Mouse (Mus musculus): ENCODE measurements around the gene Gata5. TPM values are rescaled to one million over a fixed set of nuclear protein-coding genes. Genes with fewer than 3 reads are reported as not detected.
A peak's percentile ranks its signal among the peaks of the same experiment; 100 is the strongest.

The Gata5 gene
- polyA plus RNA-seq, 2 experiments = 0.22 to 0.27 TPM

GRCm38 (mm10) chr2:180363434-180363720, 28.9 kb upstream of the Gata5 start:
- WGBS (ENCODE audit: insufficient replicate concordance) = 46% methylated on average over 3 of the region's 3 CpGs
- TF ChIP-seq CTCF (IDR thresholded peaks at IDR 0.05; ENCODE audit: low read depth) = no peak
- no peak for TF ChIP-seq EP300 (IDR thresholded peaks at IDR 0.05; ENCODE audit: low read depth)

GRCm38 (mm10) chr2:180362585-180363433, 28.3 kb upstream of the Gata5 start:
- ATAC-seq (ENCODE audit: insufficient read depth) (no peak), DNase-seq (ENCODE audit: low read depth in 3 of 3, low spot score in 3 of 3) (no peak)
- H3K9ac ChIP-seq (replicated peaks) = no peak overlapping the region
- no peak overlapping the region for H3K4me2 ChIP-seq (ENCODE audit: low read depth)
- no peaks in the 10 kb centered on the region for H3K4me1 ChIP-seq (replicated peaks; ENCODE audit: control insufficient read depth in 2 of 2, insufficient read depth in 2 of 2, low read length in 1 of 2)
- no peaks in the 10 kb centered on the region for H3K27me3 ChIP-seq (ENCODE audit: control insufficient read depth, insufficient read depth, low read length)
- H3K4me3 ChIP-seq (ENCODE audit: insufficient read depth in 1 of 2, low read depth in 2 of 2, low read length in 2 of 2) = no peak overlapping the region
- no peak for TF ChIP-seq CTCF (IDR thresholded peaks at IDR 0.05; ENCODE audit: low read depth)
- no peak for TF ChIP-seq EP300 (IDR thresholded peaks at IDR 0.05; ENCODE audit: low read depth)
- H3K36me3 ChIP-seq (replicated peaks; ENCODE audit: control insufficient read depth, insufficient read depth, low read depth) = no peaks in the 10 kb centered on the region
- WGBS (ENCODE audit: insufficient replicate concordance) = 49% methylated on average over 7 of the region's 7 CpGs
- no peak overlapping the region for H3K27ac ChIP-seq
- H3K9me3 ChIP-seq (ENCODE audit: control insufficient read depth, low read length) = no peaks in the 10 kb centered on the region

More at GRCm38 (mm10) chr2:180363434-180363720, 28.9 kb upstream of the Gata5 start:
- Histone ChIP-seq H3K27ac (no peak overlapping the region), H3K36me3 (replicated peaks; ENCODE audit: control insufficient read depth, insufficient read depth, low read depth) (no peaks in the 10 kb centered on the region), H3K4me2 (ENCODE audit: low read depth) (no peak overlapping the region), H3K27me3 (ENCODE audit: control insufficient read depth, insufficient read depth, low read length) (no peaks in the 10 kb centered on the region), H3K9ac (replicated peaks) (no peak overlapping the region), H3K9me3 (ENCODE audit: control insufficient read depth, low read length) (no peaks in the 10 kb centered on the region), H3K4me3 (ENCODE audit: insufficient read depth in 1 of 2, low read depth in 2 of 2, low read length in 2 of 2) (no peak overlapping the region), H3K4me1 (replicated peaks; ENCODE audit: control insufficient read depth in 2 of 2, insufficient read depth in 2 of 2, low read length in 1 of 2) (no peaks in the 10 kb centered on the region)
- DNase-seq (ENCODE audit: low read depth in 3 of 3, low spot score in 3 of 3) = no peak
- no peak for ATAC-seq (ENCODE audit: insufficient read depth)

- ATAC-seq (ENCODE audit: insufficient read depth) = no peak
- DNase-seq (ENCODE audit: low read depth in 3 of 3, low spot score in 3 of 3) = no peak
- 3% methylated on average over 4 of the region's 4 CpGs for WGBS (ENCODE audit: insufficient replicate concordance)
Measured at GRCm38 (mm10) chr2:180359062-180359461, 24.6 kb upstream of the Gata5 start.

GRCm38 (mm10) chr2:180353338-180353737, 18.8 kb upstream of the Gata5 start:
- Histone ChIP-seq H3K36me3 (replicated peaks; ENCODE audit: control insufficient read depth, insufficient read depth, low read depth) (no peaks in the 10 kb centered on the region), H3K4me2 (ENCODE audit: low read depth) (no peak overlapping the region), H3K27ac (no peak overlapping the region), H3K9me3 (ENCODE audit: control insufficient read depth, low read length) (no peaks in the 10 kb centered on the region), H3K27me3 (ENCODE audit: control insufficient read depth, insufficient read depth, low read length) (no peaks in the 10 kb centered on the region), H3K4me1 (replicated peaks; ENCODE audit: control insufficient read depth in 2 of 2, insufficient read depth in 2 of 2, low read length in 1 of 2) (no peaks in the 10 kb centered on the region), H3K4me3 (ENCODE audit: insufficient read depth in 1 of 2, low read depth in 2 of 2, low read length in 2 of 2) (no peak overlapping the region), H3K9ac (replicated peaks) (no peak overlapping the region)
- no peak for ATAC-seq (ENCODE audit: insufficient read depth)
- peak in 1 of 3 experiments; percentile 4 for DNase-seq (ENCODE audit: low read depth in 3 of 3, low spot score in 3 of 3)
- WGBS (ENCODE audit: insufficient replicate concordance) = 53% methylated on average over 20 of the region's 20 CpGs
- TF ChIP-seq CTCF (IDR thresholded peaks at IDR 0.05; ENCODE audit: low read depth) = peak; percentile 90
- no peak for TF ChIP-seq EP300 (IDR thresholded peaks at IDR 0.05; ENCODE audit: low read depth)

More at GRCm38 (mm10) chr2:180359062-180359461, 24.6 kb upstream of the Gata5 start:
- H3K9ac ChIP-seq (replicated peaks) = no peak overlapping the region
- no peak overlapping the region for H3K4me3 ChIP-seq (ENCODE audit: insufficient read depth in 1 of 2, low read depth in 2 of 2, low read length in 2 of 2)
- H3K27ac ChIP-seq = no peak overlapping the region
- H3K4me1 ChIP-seq (replicated peaks; ENCODE audit: control insufficient read depth in 2 of 2, insufficient read depth in 2 of 2, low read length in 1 of 2) = no peaks in the 10 kb centered on the region
- no peak for TF ChIP-seq EP300 (IDR thresholded peaks at IDR 0.05; ENCODE audit: low read depth)
- TF ChIP-seq CTCF (IDR thresholded peaks at IDR 0.05; ENCODE audit: low read depth) = peak; percentile 19; the same call in 1 of the 2 replicates
- no peaks in the 10 kb centered on the region for H3K36me3 ChIP-seq (replicated peaks; ENCODE audit: control insufficient read depth, insufficient read depth, low read depth)
- no peaks in the 10 kb centered on the region for H3K9me3 ChIP-seq (ENCODE audit: control insufficient read depth, low read length)
- no peaks in the 10 kb centered on the region for H3K27me3 ChIP-seq (ENCODE audit: control insufficient read depth, insufficient read depth, low read length)
- H3K4me2 ChIP-seq (ENCODE audit: low read depth) = no peak overlapping the region

GRCm38 (mm10) chr2:180350700-180351099, 16.2 kb upstream of the Gata5 start:
- H3K27me3 ChIP-seq (ENCODE audit: control insufficient read depth, insufficient read depth, low read length) = no peaks in the 10 kb centered on the region
- H3K4me1 ChIP-seq (replicated peaks; ENCODE audit: control insufficient read depth in 2 of 2, insufficient read depth in 2 of 2, low read length in 1 of 2) = no peaks in the 10 kb centered on the region
- H3K4me3 ChIP-seq (ENCODE audit: insufficient read depth in 1 of 2, low read depth in 2 of 2, low read length in 2 of 2) = no peak overlapping the region
- H3K27ac ChIP-seq = no peak overlapping the region
- H3K9me3 ChIP-seq (ENCODE audit: control insufficient read depth, low read length) = no peaks in the 10 kb centered on the region
- 45% methylated on average over 2 of the region's 2 CpGs for WGBS (ENCODE audit: insufficient replicate concordance)
- H3K36me3 ChIP-seq (replicated peaks; ENCODE audit: control insufficient read depth, insufficient read depth, low read depth) = no peaks in the 10 kb centered on the region
- ATAC-seq (ENCODE audit: insufficient read depth) (no peak), DNase-seq (ENCODE audit: low read depth in 3 of 3, low spot score in 3 of 3) (peak in 2 of 3 experiments; percentile 6 to 7)
- no peak overlapping the region for H3K4me2 ChIP-seq (ENCODE audit: low read depth)
- TF ChIP-seq CTCF (IDR thresholded peaks at IDR 0.05; ENCODE audit: low read depth) (peak; percentile 75), EP300 (IDR thresholded peaks at IDR 0.05; ENCODE audit: low read depth) (no peak)
- no peak overlapping the region for H3K9ac ChIP-seq (replicated peaks)
